Mouse (Mus musculus) adipocyte (in vitro differentiated cells): ENCODE measurements around the gene Nfkb2.

Experiments used
- DNase-seq: peaks from one replicate; pipeline ENCODE4 v3.0.0-alpha.2; 2016; ENCODE audit warnings: low spot score

Nfkb2 gene

DNA sequence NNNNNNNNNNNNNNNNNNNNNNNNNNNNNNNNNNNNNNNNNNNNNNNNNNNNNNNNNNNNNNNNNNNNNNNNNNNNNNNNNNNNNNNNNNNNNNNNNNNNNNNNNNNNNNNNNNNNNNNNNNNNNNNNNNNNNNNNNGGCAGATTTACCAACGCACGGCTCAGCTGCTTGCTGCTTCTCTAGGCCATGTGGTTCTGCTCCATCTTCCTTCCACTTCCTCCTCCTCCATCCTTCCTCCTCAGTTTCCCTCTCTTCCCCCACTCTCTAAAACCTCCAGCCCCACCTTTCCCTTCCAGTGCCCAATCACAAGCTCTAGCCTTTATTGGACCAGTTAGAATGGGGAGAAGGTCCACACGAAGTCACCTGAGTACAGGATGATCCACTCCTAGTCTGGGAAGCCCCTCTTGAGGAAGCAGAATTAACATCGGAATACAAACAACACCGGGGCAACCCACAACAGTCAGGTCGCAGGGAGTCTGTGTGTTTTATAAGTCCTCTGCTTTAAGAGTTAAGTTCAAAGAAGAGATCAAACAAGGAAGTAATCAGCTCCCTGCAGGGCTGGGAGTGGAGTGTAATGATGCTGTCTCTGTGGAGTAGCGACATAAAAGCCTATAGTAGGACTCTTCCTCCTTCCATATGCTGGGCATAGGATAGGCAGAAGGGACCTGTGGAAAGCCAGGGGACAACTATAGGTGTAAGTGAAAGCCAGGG is 40.7 kb downstream of the Nfkb2 start:
- no peak for DNase-seq

DNA sequence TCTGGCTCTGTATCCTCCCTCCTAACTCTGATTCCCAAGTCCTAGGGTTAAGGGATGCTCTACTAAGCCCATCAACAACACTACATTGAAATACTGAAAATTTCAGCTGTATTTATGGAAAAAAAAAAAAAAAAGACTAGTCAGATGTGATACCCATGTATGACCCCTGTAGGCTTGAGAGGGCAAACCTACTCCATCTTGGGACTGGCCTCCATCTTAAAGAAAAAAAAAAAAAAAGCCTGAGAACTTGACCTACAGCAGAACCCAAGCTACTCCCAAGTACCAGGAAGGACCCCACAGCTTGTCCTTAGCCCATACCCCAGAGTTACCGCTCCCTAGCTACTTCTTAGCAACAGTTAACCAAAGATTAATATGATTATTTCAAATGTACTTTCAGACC is 43.0 kb downstream of the Nfkb2 start:
- no peak for DNase-seq

DNA sequence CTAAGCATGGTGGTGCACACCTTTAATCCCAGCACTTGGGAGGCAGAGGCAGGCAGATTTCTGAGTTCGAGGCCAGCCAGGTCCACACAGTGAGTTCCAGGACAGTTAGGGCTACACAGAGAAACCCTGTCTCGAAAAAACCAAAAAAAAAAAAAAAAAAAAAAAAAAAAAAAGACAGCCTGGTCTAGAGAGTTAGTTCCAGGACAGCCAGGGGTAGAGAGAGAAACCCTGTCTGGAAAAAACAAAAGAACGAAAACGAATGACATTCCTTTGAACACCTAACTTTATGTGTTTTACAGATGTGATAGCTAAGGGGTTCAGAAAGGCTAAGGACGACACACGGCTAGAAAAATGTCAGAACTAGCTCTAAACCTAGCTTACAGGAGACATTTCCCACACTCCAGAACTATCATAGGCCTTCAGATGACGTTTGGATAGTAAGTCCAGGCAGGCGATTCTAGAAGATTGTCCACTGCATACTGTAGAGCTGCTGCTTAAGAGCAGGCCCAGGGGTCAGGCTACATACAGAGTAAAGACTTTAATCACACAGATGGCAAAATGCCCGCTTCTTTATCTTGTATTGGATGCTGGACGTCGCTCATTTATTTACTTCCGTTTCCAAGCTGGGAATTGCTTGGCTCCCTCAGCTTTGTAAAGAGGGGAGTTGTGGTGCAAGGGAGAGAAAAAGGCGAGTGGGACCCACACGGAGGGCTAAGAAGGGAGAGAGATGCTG is 44.0 kb downstream of the Nfkb2 start:
- DNase-seq = peak; percentile 53

DNA sequence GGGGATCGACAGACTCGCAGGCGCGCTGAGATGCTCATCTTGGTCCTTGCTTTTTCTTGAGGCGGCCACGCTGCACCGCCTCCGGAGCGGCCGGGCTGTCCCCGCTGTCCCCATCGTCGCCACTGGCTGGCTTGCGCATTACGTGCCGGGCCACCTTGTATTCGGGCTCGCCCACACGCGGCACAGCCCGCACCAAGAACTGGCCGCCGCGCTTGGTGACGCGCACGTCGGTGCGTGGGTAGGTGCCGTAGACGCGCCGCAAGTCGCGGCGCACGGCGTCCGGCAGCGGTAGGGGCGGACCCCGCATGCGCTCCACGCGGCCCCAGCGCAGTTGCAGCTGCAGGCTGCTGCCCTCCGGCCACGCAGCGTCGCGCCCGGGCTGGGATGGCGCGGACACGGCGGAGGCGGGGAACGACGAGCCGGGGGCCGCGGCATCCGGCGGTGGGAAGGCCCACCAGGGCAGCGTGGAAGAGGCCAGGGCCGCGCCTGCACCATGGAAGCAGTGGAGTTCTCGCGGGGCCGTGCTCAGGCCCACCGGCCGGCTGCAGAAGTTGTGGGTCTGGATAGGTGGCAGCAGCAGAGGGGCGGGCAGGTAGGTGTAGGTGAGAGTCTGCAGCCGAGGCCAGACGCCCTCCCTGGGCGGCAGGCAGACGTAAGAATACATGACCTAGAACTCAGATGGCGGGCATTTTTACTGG is 44.8 kb downstream of the Nfkb2 start:
- peak; percentile 50 for DNase-seq

DNA sequence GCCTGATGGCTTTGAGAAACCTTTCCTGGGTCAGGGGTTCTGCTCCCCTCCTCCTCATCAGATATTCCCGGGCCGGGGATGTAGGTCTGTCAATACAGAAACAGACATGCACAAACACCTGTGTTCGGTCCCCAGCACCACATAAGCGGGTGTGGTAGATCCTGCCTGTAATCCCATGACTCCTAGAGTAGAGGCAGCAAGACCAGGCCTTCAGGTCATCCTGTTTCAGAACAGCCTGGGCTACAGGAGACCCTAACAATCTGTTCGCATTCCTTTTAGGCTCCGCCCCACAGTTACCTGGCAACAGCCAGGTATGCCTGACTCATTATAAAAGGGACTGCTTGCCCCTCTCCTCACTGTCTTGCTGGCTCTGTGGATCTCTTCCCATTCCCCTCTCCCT is 45.4 kb downstream of the Nfkb2 start:
- no peak for DNase-seq

DNA sequence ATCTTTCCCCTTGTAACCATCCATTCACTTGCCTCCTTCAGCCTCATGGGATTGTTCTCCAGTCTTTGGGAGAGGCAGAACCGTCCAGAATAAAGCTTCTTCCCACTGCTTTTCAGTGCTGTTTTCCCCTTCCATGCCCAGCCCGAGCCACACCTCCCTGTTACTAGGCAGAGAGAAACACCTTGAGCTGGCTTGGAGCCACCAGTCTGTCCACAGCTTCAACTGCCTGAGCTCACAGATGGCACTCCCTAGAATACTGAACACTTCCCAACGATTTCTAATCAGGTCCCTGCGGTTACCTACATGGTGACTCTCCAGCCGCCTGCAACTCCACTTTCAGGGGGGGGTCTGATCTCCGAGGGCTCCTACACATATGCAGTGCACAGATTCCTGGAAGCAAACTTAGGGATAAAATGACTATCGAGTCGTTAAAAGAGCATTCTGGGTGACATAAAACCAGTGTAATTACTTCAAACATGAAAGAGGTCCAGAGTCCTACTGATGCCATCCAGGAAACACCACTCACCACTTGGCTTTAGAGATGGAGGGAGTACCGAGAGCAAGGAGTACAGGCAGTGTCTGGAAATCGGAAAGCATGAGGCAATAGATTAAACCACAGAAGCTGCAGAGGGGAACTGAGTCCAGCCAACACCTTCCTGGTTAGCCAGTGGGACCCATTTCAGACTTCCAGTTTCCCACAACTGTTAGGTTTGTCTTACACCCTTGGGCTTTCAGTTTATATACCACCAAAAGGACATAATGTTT is 46.2 kb downstream of the Nfkb2 start, which contains the start of gene 2310034G01Rik:
Gene 2310034G01Rik, minus strand, starts transcription at position 135 of the 765 bp plus-strand sequence.
- DNase-seq = no peak

DNA sequence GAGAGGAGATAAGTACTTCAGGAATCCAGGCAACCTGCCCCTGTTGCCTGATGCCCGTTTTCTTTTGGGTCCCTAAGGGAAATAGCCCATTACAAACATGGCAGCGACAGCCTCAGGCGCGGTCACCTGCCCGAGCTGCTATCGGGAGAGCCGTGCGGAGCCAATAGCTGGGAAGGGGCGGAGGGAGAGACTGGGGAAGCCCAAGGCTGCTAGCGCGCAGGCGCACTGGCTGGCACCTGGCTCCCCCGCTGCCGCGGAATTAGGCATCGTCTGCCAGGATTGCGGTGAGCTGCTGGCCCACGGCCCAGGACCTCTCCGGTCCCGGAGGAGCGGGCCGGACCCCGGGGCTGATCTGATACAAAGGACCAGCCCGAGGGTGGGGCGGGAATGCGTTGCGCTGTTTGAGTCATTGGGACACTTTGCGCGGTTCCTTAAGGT is 52.6 kb downstream of the Nfkb2 start:
- DNase-seq = no peak

DNA sequence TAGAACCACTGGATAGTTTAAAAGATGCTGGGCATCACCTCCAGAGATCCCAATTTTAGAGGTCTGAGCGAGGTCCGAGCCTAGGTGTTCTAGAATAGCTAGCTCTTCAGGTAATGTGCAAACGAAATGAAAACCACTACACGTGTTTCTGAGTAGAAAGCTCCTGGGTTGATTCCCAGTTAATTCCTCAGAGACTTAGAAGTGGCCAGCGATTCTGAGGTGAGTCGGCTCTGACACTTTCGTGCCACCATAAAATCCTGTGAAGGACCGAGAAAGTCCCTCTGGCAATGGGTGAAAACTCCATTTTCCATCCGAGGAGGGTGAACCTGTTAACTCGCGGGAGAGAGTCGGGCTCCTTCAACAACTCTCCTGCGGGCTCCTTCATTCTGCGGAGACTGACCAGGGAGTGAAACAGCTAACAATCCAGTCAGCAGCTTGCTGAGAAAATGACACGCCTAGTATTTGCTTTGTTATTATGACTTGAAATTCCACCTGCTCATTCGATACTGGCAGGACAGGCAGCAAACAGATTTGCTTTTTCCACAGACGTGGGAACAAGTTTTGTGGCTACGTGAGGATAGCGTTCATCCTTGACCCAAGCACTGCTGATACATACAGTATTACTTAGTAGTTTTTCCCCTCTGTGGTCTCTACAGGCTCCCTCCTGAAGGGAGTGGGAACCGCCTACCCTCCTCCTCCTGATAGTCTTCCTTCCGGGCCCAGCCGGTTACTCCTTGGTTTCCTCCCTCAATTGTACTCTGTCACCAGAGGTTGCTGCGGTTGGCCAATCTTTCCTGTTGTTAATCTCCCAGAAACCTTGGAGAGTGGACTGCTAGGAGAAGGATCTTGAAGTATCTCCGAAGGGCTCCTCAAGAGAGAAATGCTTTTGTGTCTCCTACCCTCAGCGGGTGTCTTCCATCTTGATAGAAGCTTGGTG is 53.5 kb downstream of the Nfkb2 start:
- DNase-seq = no peak

DNA sequence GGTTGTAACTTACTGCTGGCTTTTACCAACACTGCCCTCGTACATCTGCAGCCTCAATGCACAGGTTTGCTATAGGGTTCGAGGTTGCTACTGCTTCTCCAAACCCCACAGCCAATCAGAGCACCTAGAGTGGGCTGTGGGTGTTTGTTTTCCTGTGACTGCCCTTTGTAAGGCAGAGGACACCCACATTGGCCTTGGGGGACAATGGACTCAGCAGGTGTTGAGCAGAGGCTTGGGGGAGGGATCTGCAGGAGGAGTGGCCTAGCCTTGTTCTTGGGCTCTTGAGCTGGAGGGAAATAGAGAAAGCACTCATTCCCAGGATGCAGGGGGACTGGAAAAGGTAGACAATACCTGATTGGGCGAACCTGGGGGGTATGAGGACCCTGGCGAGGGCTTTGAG is 54.3 kb downstream of the Nfkb2 start:
- DNase-seq = no peak
